ENCODE assay signal across 17 mouse cellular contexts in the genomic region with DNA sequence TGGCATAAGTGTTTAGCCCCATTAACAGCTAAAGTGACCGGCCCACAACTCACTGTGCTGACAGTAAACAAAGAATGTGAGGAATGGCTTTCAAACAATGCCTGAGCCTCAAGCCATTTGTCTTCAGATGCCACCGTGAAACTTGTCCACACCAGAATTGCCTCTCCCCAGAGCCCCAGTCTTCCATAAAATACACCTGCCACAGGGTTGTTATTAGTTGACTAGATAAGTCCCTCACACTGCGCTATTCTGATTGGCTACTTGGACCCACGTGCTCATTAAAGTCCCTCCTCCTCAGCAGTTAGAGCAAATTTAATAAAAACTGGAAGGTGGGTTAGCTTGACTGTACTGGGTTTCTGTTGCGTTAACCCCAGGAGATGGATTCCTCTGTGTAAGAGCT.
DNase-seq lines count a peak whose midpoint lies in the region; ATAC-seq lines count a peak whose summit lies in the region.
"Had no signal": no experiment of that assay in that cellular context is flagged by ENCODE, and none has a peak within 500 bp of the region (broad histone marks: within the 10 kb centered on the region; RNA-seq: fewer than 3 reads in every experiment).

No protein-coding gene starts in this region.

- H3K9ac ChIP-seq in neural tube, embryonic 13.5 days, result no peak overlapping the region
- H3K9ac ChIP-seq in neural tube, embryonic 15.5 days (replicated peaks), result no peak overlapping the region
- H3K9ac ChIP-seq in forebrain, embryonic 15.5 days (replicated peaks), result no peak overlapping the region
- H3K9ac ChIP-seq: embryonic facial prominence, embryonic 12.5 days; heart, embryonic 12.5 days; hindbrain, embryonic 15.5 days had no signal

- ATAC-seq in neural tube, embryonic 13.5 days (ENCODE audit: low read depth), result 0 out of 2 replicates have a peak, but pooled peaks have one; percentile 11
- no peak for ATAC-seq in neural tube, embryonic 15.5 days (ENCODE audit: low FRiP score)
- no peak for ATAC-seq in forebrain, embryonic 15.5 days (replicated peaks)
- ATAC-seq: forebrain, embryonic 16.5 days had no signal

- H3K9me3 ChIP-seq in neural tube, embryonic 13.5 days, result no peaks in the 10 kb centered on the region
- no peaks in the 10 kb centered on the region for H3K9me3 ChIP-seq in neural tube, embryonic 15.5 days (replicated peaks)
- no peaks in the 10 kb centered on the region for H3K9me3 ChIP-seq in forebrain, embryonic 15.5 days
- H3K9me3 ChIP-seq: embryonic facial prominence, embryonic 12.5 days; heart, embryonic 12.5 days; hindbrain, embryonic 15.5 days had no signal

- WGBS in neural tube, embryonic 13.5 days, result 39% methylated on average over 5 of the region's 5 CpGs
- WGBS in neural tube, embryonic 15.5 days, result 39% methylated on average over 5 of the region's 5 CpGs
- WGBS in forebrain, embryonic 15.5 days, result 60% methylated on average over 5 of the region's 5 CpGs

- no peak overlapping the region for H3K4me3 ChIP-seq in neural tube, embryonic 13.5 days
- no peak overlapping the region for H3K4me3 ChIP-seq in neural tube, embryonic 15.5 days (replicated peaks)
- no peak overlapping the region for H3K4me3 ChIP-seq in forebrain, embryonic 15.5 days
- H3K4me3 ChIP-seq: embryonic facial prominence, embryonic 12.5 days; heart, embryonic 12.5 days; hindbrain, embryonic 15.5 days had no signal

- peaks cover 12% of the 10 kb centered on the region for H3K4me1 ChIP-seq in neural tube, embryonic 13.5 days (replicated peaks)
- H3K4me1 ChIP-seq in neural tube, embryonic 15.5 days, result peaks cover 5% of the 10 kb centered on the region; the same call in 1 of the 2 replicates
- no peaks in the 10 kb centered on the region for H3K4me1 ChIP-seq in forebrain, embryonic 15.5 days

- no peaks in the 10 kb centered on the region for H3K27me3 ChIP-seq in neural tube, embryonic 13.5 days
- H3K27me3 ChIP-seq in neural tube, embryonic 15.5 days (replicated peaks), result no peaks in the 10 kb centered on the region
- H3K27me3 ChIP-seq in forebrain, embryonic 15.5 days, result no peaks in the 10 kb centered on the region
- H3K27me3 ChIP-seq: heart, embryonic 12.5 days; hindbrain, embryonic 15.5 days had no signal

- peak; percentile 27 for DNase-seq in heart, adult 11 months
- DNase-seq in heart, postnatal 14 days, result no peak
- DNase-seq in R1 (ENCODE audit: low read depth, low spot score), result peak; percentile 70
- DNase-seq in gastrocnemius, postnatal 10 days, result no peak
- DNase-seq: adrenal gland, postnatal 10 days; cerebellum, adult 11-12 months; cerebellum, adult 9-10 months; cerebellum, postnatal 25 days; gastrocnemius, postnatal 14 days; heart, postnatal 36 days had no signal

- intact Hi-C loops in heart, postnatal 14 days (cut with DNase I), result no loop called here

- H3K36me3 ChIP-seq in neural tube, embryonic 13.5 days, result no peaks in the 10 kb centered on the region
- no peaks in the 10 kb centered on the region for H3K36me3 ChIP-seq in neural tube, embryonic 15.5 days
- no peaks in the 10 kb centered on the region for H3K36me3 ChIP-seq in forebrain, embryonic 15.5 days
- H3K36me3 ChIP-seq: embryonic facial prominence, embryonic 12.5 days; heart, embryonic 12.5 days; hindbrain, embryonic 15.5 days had no signal

- no peak overlapping the region for H3K27ac ChIP-seq in neural tube, embryonic 13.5 days (replicated peaks)
- H3K27ac ChIP-seq in neural tube, embryonic 15.5 days (replicated peaks), result no peak overlapping the region
- H3K27ac ChIP-seq in forebrain, embryonic 15.5 days (replicated peaks), result no peak overlapping the region
- H3K27ac ChIP-seq: embryonic facial prominence, embryonic 12.5 days; hindbrain, embryonic 15.5 days had no signal

- no peak overlapping the region for H3K4me2 ChIP-seq in neural tube, embryonic 13.5 days
- no peak overlapping the region for H3K4me2 ChIP-seq in neural tube, embryonic 15.5 days
- no peak overlapping the region for H3K4me2 ChIP-seq in forebrain, embryonic 15.5 days (replicated peaks)
- H3K4me2 ChIP-seq: embryonic facial prominence, embryonic 12.5 days; heart, embryonic 12.5 days; hindbrain, embryonic 15.5 days had no signal

Comparison
In these comparisons a context has a peak if more than half of its experiments do, and no peak if none do; other contexts are left out.
1. DNase-seq: peak in heart, adult 11 months (single experiment) and R1 (single experiment); none in heart, postnatal 14 days (0 of 2) and gastrocnemius, postnatal 10 days (single experiment).